Mouse (Mus musculus): ENCODE results near the gene Rfc1.

Rfc1 gene

GRCm38 (mm10) chr5:65335298-65336074 lies at the start of gene Rfc1:
Gene Rfc1, minus strand, starts transcription at chr5:65335670.
- in situ Hi-C loops (cut with MboI, MseI): loop anchor here (5.0 kb wide), 1 partner anchor 162 kb away; no protein-coding TSS in a partner anchor

- in situ Hi-C loops (cut with MboI, MseI): no loop called here
Observed at GRCm38 (mm10) chr5:65374746-65375145, 39.3 kb upstream of the Rfc1 start.

DNA sequence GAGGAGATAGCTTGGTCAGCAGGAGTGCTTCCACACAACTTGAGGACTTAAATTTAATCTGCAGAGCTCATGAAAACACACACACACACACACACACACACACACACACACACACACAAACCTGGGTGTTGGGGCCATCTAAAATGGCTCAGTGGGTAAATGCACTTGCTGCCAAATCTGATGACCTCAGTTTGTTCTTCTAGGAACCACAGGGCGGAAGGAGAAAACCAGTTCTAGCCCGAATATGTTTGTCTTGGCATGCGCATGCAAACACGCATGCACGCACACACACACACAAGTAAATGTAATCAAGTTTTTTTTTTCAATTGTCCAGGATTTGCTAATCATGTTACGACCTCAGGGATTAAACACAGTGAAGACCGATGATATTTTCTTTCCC lies 36.1 kb upstream of the Rfc1 start:
- in situ Hi-C loops (cut with MboI, MseI): no loop called here

DNA sequence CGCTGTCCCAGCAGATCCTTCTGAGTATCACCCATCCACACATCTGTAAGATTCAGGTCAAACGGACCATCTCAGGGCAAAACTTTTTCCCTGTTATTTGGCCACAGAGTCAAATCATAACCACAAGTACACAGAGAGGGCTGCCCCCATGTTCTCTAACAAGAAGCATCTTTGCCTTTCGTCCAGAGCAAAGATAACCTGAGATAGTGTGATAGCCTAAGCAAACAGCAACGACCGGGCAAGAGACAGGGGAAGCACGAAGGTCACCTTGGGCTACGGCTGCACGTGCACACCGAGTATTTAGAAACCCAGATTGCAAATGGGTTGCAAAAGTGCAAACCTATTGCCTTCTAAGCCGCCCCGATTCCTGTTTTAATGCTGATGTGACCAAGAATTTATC lies 32.4 kb upstream of the Rfc1 start:
- in situ Hi-C loops (cut with MboI, MseI): no loop called here

DNA sequence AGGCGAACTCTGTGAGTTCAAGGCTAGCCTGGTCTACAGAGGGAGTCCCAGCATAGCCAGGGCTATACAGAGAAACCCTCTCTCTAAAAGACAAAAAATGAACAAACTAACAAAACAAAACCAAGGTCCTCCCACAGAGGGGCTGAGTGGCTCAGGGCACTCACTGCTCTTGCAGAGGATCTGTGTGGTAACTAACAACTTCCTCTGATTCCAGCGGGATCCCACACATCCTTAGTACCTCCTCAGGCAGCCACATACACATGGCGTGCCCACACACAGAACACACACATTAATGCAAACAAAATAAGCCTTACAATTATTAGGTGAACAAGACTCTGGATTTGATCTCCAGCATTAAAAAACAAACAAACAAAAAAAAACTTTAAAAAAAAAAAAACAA lies 22.3 kb upstream of the Rfc1 start:
- in situ Hi-C loops (cut with MboI, MseI): no loop called here

GRCm38 (mm10) chr5:65356851-65357250 lies 21.4 kb upstream of the Rfc1 start:
- in situ Hi-C loops (cut with MboI, MseI): no loop called here

DNA sequence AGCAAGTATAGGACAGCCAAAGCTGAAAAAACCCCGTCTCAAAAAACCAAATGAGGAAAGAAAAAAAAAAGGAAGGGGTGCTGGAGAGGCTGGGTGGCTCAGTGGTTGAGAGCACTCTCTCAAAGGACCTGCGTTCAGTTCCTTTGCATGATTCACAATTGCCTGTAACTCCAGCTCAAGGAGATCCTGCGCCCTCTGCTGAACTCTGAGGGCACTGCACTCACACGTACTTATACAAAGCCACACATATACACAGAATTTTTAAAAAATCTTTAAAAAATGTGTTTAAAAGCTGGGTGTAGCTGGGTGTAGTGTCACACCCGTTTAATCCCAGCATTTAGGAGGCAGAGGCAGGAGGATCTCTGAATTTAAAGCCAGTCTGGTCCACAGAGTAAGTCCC lies 19.5 kb upstream of the Rfc1 start:
- in situ Hi-C loops (cut with MboI, MseI): no loop called here

GRCm38 (mm10) chr5:65354097-65354496 lies 18.6 kb upstream of the Rfc1 start:
- in situ Hi-C loops (cut with MboI, MseI): no loop called here

DNA sequence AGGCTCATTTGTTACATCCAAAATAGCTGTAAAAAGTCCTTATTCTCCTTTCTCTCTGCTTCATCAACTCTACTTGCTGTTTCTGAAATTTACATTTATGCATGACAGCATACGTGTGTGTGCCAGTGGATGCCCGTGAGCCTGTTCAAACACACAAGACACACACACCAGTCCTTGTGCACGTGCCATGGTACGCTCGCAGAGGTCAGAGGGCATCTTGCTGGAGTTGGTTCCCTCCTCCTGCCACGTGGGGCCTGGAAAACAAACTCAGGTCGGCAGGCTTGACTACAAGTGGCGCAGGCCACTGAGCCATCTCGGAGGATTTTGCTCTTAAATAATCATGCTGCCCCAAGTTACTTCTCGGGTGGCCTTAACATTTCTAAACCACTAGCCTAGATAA lies 15.0 kb upstream of the Rfc1 start:
- in situ Hi-C loops (cut with MboI, MseI): no loop called here

- in situ Hi-C loops (cut with MboI, MseI): no loop called here
Observed at GRCm38 (mm10) chr5:65348168-65348567, 12.7 kb upstream of the Rfc1 start, which contains the start of gene Klb. Gene Klb, plus strand, starts transcription at chr5:65348314.

- in situ Hi-C loops (cut with MboI, MseI): no loop called here
Observed at GRCm38 (mm10) chr5:65340167-65340566, 4.7 kb upstream of the Rfc1 start.

DNA sequence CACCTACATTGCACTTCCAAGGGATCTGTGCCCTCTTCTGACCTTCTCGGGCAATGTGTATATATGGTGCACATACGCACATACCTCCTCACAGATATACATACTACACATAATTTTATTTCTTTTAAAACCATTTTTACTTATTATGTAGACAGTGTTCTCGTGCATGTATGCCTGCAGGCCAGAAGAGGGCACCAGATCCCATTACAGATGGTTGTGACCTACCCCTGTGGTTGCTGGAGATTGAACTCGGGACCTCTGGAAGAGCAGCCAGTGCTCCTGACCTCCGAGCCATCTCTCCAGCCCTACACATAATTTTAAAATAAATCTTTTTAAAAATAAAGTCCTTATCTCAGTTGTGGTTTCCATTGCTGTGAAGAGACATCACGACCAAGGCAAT lies 2.9 kb upstream of the Rfc1 start:
- in situ Hi-C loops (cut with MboI, MseI): loop anchor here (5.0 kb wide), 1 partner anchor 159 kb away; no protein-coding TSS in a partner anchor

DNA sequence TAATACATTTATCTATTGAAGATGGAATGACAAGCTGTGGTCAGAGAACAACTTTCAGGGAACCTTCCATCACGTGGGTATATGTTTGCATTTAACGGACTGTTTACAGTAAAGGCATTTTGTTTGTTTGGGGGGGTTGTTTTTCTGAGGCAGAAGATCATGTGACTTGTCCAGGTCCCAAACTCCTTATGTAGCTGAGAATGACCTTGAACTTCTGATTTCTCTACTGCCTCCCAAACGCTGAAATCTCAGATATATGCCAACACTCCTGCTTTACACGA lies 545 bp upstream of the Rfc1 start:
- in situ Hi-C loops (cut with MboI, MseI): loop anchor here (5.0 kb wide), 1 partner anchor 161 kb away; no protein-coding TSS in a partner anchor

- in situ Hi-C loops (cut with MboI, MseI): loop anchor here (5.0 kb wide), 1 partner anchor 163 kb away; no protein-coding TSS in a partner anchor
Observed at GRCm38 (mm10) chr5:65334788-65335187, 682 bp downstream of the Rfc1 start.

DNA sequence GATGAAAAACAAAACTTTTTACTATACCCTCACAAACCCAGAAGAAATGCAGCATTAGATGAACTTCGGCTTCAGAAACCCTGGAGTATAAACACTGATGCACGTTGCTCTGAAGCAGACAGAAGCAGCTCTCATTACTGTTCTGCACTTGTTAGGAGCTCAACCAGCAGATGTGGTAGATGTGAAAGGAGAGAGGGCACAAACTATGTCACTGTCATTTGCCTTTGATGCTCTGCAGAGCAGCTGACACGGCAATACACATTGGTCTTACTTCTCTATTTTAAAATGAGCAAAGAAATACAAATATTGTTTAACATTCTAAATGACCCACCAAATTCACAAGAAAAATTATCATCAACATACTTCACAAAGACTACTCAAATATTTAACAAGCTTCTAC lies 5.5 kb downstream of the Rfc1 start:
- in situ Hi-C loops (cut with MboI, MseI): no loop called here

GRCm38 (mm10) chr5:65326212-65326611 lies 9.3 kb downstream of the Rfc1 start:
- in situ Hi-C loops (cut with MboI, MseI): no loop called here

- in situ Hi-C loops (cut with MboI, MseI): no loop called here
Observed at GRCm38 (mm10) chr5:65324758-65325355, 10.6 kb downstream of the Rfc1 start.

DNA sequence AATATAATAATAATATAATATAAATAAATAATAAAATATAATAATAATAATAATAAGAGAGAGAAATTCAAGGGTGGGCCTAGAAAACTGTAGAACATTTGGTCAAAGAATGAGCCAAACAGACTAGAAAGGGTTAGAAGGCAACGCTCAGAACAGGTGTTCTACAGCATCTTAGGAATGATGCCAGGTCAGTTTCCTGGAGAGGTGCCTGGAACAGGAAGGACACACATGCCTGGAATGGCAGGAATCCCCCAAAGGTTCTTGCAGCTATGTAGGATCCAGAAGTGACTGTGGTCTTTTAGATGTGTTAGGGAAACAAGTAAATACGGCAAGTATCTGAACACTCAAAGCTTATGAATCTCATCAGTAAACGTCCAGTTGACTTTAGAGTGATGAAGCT lies 11.2 kb downstream of the Rfc1 start:
- in situ Hi-C loops (cut with MboI, MseI): no loop called here

- in situ Hi-C loops (cut with MboI, MseI): no loop called here
Observed at GRCm38 (mm10) chr5:65322165-65322564, 13.3 kb downstream of the Rfc1 start.

DNA sequence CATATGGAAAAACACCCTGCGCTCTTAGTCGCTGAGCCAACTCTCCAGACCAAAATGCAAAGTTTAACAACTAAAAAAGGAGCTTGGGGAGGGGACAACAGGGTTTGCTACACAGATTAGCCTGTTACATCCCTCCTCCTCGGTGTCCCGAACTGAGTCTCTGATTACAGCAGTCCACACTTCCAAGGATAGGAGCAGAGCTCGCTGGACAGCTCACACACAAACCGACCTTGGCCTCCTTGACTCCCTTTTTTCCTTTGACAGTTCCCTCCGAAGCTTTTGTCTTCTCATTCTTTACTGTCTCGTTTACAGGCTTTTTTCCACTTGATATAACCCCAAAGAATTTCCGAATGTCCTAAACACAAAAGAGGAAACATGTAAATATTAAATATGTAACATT lies 16.3 kb downstream of the Rfc1 start:
- in situ Hi-C loops (cut with MboI, MseI): no loop called here

DNA sequence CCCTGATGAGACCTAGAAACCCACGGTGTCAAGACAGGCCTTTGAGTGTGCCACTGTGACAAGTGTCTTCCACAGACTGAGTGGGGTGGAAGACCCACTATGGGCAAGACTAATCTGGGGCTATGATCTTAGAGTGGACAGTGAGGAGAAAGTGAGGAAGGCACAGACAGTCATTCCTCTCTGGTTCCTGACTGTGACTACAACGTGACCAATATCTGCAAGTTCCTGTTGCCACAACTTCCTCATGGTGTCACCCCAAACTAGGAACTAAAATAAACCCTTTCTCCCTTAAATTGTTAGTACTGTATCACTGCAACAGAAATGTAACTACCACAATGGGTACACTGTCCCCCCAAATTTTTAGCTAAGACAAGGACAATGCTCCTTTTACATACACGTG lies 26.6 kb downstream of the Rfc1 start:
- in situ Hi-C loops (cut with MboI, MseI): no loop called here

DNA sequence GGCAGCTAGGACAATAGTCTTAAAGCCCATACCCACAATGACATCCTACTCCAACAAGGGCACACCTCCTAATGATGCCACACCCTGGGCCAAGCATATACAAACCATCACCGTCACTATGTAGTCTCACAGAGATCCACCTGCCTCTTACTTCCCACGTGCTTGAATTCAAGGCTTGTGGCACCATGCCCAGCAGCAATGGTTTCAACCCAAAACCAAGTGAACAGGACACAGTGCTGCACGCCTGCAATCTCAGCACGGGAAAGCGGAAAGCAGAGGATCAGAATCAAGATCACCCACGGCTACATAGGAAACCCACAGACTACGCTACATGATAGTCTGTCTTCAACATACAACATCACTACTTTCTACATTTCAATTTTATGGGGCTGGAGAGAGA lies 27.3 kb downstream of the Rfc1 start:
- in situ Hi-C loops (cut with MboI, MseI): no loop called here

DNA sequence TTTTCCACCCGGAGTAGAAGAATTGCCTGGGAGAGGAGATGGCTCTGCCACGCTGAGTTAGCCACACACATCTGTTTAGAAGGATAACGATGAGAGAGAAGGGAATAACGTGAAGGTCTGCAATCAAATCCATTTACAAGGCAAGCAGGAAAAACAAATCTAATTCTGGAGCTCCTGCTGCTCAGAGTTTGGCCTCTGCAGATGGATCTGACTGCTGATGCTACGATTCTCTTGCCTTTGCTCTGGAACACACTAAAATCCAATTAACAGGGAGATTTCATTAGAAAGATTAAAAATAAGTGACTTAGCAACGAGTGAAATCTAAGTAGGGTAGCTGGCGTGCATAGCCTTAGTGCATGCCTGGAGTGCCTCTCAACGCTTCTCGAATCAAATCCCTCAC lies 30.0 kb downstream of the Rfc1 start:
- in situ Hi-C loops (cut with MboI, MseI): no loop called here
